Comparison of ENCODE assay signal across 8 mouse cellular contexts in the genomic region with DNA sequence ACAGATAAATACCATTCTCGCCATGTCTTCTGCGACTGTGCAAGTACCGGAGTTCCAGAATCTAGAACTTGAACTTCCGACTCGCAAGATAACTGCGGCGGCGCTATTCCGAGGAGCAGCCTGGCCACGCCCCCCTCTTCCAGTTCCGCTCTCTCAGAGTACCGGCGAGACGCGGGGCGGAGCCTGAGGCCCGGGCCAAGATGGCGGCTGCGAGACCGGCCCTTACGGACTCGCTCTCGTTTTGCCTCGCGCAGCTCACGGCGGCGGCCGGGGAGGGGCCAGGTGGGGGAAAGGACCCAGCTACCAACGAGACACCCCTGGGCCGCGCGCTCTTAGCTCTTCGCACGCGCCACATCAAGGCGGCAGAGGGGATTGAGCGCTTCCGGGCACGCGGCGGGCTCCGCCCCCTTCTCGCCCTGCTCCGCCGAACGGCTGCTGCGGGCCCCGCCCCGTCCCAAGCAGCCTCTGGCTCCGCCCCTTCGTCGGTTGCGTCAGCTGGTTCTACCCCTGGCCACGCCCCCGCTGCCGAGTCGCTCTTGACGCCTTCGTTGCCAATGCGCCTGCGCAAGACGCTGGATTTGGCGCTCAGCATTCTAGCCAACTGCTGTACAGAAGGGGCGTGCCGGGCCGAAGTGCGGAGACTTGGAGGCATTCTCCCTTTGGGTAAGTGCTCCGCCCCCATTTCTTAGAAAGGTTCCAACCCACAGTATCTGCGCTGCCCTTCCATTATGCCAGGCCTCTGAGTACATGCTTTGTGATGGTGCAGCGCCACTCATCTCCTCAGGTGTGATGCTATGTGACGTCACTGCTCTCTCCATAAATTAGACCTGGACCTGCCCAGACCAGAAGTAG. TPM values are rescaled to one million over a fixed set of nuclear protein-coding genes. Genes with fewer than 3 reads are reported as not detected.
A peak's percentile ranks its signal among the peaks of the same experiment; 100 is the strongest.
DNase-seq lines count a peak whose midpoint lies in the region; ATAC-seq and TF ChIP-seq lines count a peak whose summit lies in the region.

A gene (minus strand): TSS at position 105 of the 852 bp plus-strand sequence.

- peak; percentile 100 for DNase-seq in A20 (ENCODE audit: low read depth, low spot score)
- DNase-seq in heart, adult 9 months (ENCODE audit: low spot score in 2 of 2) = peak; percentile 98 to 99
- DNase-seq in monocyte, adult 2 months (ENCODE audit: low read depth in 1 of 2, low spot score in 2 of 2) = peak; percentile 99 to 100
- DNase-seq in spleen, postnatal 36 days (ENCODE audit: low spot score in 2 of 2) = peak; percentile 100

- peaks cover 24% of the 10 kb centered on the region for H3K4me1 ChIP-seq in bone marrow macrophage, adult 2 months (ENCODE audit: control insufficient read depth, insufficient read depth, low read length)
- H3K4me1 ChIP-seq in embryonic fibroblast, embryonic 13.5 days (ENCODE audit: control insufficient read depth, insufficient read depth, low read length) = peaks cover 8% of the 10 kb centered on the region
- H3K4me1 ChIP-seq in kidney, embryonic 14.5 days (ENCODE audit: control insufficient read depth, insufficient read depth, low read length) = peaks cover 5% of the 10 kb centered on the region
- H3K4me1 ChIP-seq in limb, embryonic 15.5 days = peaks cover 32% of the 10 kb centered on the region

- peak within 1 kb of the TSS; percentile 75 for H3K4me2 ChIP-seq in kidney, embryonic 14.5 days (replicated peaks; ENCODE audit: low read depth, low read length)
- H3K4me2 ChIP-seq in limb, embryonic 15.5 days = peak within 1 kb of the TSS; percentile 69

- H3K27ac ChIP-seq in bone marrow macrophage, adult 2 months (ENCODE audit: insufficient read depth, low read depth, low read length) = peak within 1 kb of the TSS; percentile 100
- peak within 1 kb of the TSS; percentile 97 for H3K27ac ChIP-seq in embryonic fibroblast, embryonic 13.5 days (ENCODE audit: insufficient read depth, low read length)
- peak within 1 kb of the TSS; percentile 97 for H3K27ac ChIP-seq in kidney, embryonic 14.5 days (ENCODE audit: low read depth, low read length)
- peak within 1 kb of the TSS; percentile 99 for H3K27ac ChIP-seq in limb, embryonic 15.5 days

- no peaks in the 10 kb centered on the region for H3K9me3 ChIP-seq in kidney, embryonic 14.5 days (ENCODE audit: control insufficient read depth, low read length)
- H3K9me3 ChIP-seq in limb, embryonic 15.5 days = no peaks in the 10 kb centered on the region

- H3K36me3 ChIP-seq in kidney, embryonic 14.5 days (ENCODE audit: control insufficient read depth, insufficient read depth, low read length) = peaks cover 36% of the 10 kb centered on the region; the same call in 1 of the 2 replicates
- H3K36me3 ChIP-seq in limb, embryonic 15.5 days = peaks cover 40% of the 10 kb centered on the region

- under 1% methylated on average over 67 of the region's 72 CpGs for WGBS in kidney, embryonic 14.5 days
- under 1% methylated on average over 72 of the region's 72 CpGs for WGBS in limb, embryonic 15.5 days

- H3K4me3 ChIP-seq in bone marrow macrophage, adult 2 months (ENCODE audit: insufficient read depth, low read length) = peak within 1 kb of the TSS; percentile 96
- H3K4me3 ChIP-seq in embryonic fibroblast, embryonic 13.5 days (ENCODE audit: insufficient read depth, low read length) = peak within 1 kb of the TSS; percentile 95
- H3K4me3 ChIP-seq in kidney, embryonic 14.5 days (ENCODE audit: low read length) = peak within 1 kb of the TSS; percentile 79
- H3K4me3 ChIP-seq in limb, embryonic 15.5 days = peak within 1 kb of the TSS; percentile 75

- no peak for TF ChIP-seq CTCF in bone marrow macrophage, adult 2 months (IDR thresholded peaks at IDR 0.05; ENCODE audit: low read depth, low read length)
- TF ChIP-seq CTCF in embryonic fibroblast, embryonic 13.5 days (IDR thresholded peaks at IDR 0.05; ENCODE audit: borderline replicate concordance, insufficient read depth, low read length) = no peak

- peak within 1 kb of the TSS; percentile 86 for H3K9ac ChIP-seq in kidney, embryonic 14.5 days (ENCODE audit: low read depth, low read length)
- H3K9ac ChIP-seq in limb, embryonic 15.5 days = peak within 1 kb of the TSS; percentile 80

- no peak for TF ChIP-seq POLR2A in bone marrow macrophage, adult 2 months (IDR thresholded peaks at IDR 0.05; ENCODE audit: borderline replicate concordance, low read depth, low read length)
- TF ChIP-seq POLR2A in embryonic fibroblast, embryonic 13.5 days (IDR thresholded peaks at IDR 0.05; ENCODE audit: low read depth, low read length) = peak; percentile 96

- no peaks in the 10 kb centered on the region for H3K27me3 ChIP-seq in kidney, embryonic 14.5 days (ENCODE audit: control insufficient read depth, insufficient read depth, low read length)
- no peaks in the 10 kb centered on the region for H3K27me3 ChIP-seq in limb, embryonic 15.5 days

- ATAC-seq in kidney, embryonic 14.5 days (ENCODE audit: low FRiP score, low TSS enrichment) = peak; percentile 91
- ATAC-seq in limb, embryonic 15.5 days (ENCODE audit: insufficient number of reproducible peaks, low FRiP score, low TSS enrichment, low read depth) = peak; percentile 91

RNA-seq across cellular contexts. Expression of the gene that starts here (rescaled TPM):
- polyA plus RNA-seq in bone marrow macrophage, adult 2 months (2012; ENCODE audit: insufficient read depth, insufficient read length, missing spikeins) = 2.5 and 2.8 TPM in 2 replicates
- 9.1 and 9.8 TPM in 2 replicates for polyA plus RNA-seq in embryonic fibroblast, embryonic 13.5 days (2011; ENCODE audit: insufficient read length, low read depth, missing spikeins)
- polyA plus RNA-seq in kidney, embryonic 14.5 days (2014; fragmentation: Nextera tagmentation; extraction: Ambion mirVana) = 7.5 and 9.5 TPM in 2 replicates
- polyA plus RNA-seq in limb, embryonic 15.5 days (2015; fragmentation: Nextera tagmentation; extraction: Ambion mirVana) = 7.4 and 9.1 TPM in 2 replicates

Comparison
In these comparisons a context has a peak if more than half of its experiments do, and no peak if none do; other contexts are left out.
1. Peak in every context shown above with its lines: DNase-seq, ATAC-seq, H3K4me3 ChIP-seq and H3K27ac ChIP-seq.